Mouse (Mus musculus): ENCODE measurements around the gene Fmnl1. TPM values are rescaled to one million over a fixed set of nuclear protein-coding genes. Genes with fewer than 3 reads are reported as not detected.
"Not testable (repeated sequence)": the region's sequence is repeated elsewhere in the genome, so short reads cannot be mapped to it uniquely, and the experiment has no call there.

The Fmnl1 gene
- polyA plus RNA-seq, 1 experiment from 2014 or later, result 9.2 TPM

DNA sequence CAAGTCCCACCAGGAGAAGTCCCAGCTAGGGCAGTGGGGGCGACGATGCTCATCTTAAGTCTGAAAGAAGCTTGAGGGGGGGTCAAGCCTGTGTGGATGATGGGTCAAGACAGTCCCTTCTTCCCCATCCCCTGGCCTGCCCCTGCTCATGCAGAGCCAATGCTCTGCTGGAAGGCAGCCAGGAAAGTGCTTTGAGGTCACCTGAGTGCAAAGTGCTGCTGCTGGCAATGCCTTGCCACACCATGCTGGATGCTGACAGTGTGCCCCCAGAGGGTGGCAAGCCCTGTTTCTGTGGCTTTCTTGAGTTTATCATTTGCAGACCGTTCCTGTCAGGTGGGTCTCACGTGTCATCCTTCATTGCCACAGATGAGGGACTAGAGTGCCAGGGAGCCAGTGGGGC, 49.1 kb downstream of the Fmnl1 start:
- 76% methylated on average over 4 of the region's 4 CpGs for WGBS
- no peak overlapping the region for H3K27ac ChIP-seq (ENCODE audit: low read depth, low read length)
- H3K9me3 ChIP-seq (ENCODE audit: control insufficient read depth, low read length), result no peaks in the 10 kb centered on the region; the same call in 1 of the 2 replicates
- H3K4me3 ChIP-seq (ENCODE audit: low read depth, low read length), result no peak overlapping the region
- H3K4me2 ChIP-seq (ENCODE audit: low read depth, low read length), result no peak overlapping the region
- H3K9ac ChIP-seq (replicated peaks; ENCODE audit: low read depth, low read length), result no peak overlapping the region
- ATAC-seq (ENCODE audit: low read depth), result no peak
- H3K4me1 ChIP-seq (ENCODE audit: control insufficient read depth, insufficient read depth, low read length), result peaks cover 6% of the 10 kb centered on the region; the same call in 1 of the 2 replicates
- no peaks in the 10 kb centered on the region for H3K27me3 ChIP-seq (ENCODE audit: control insufficient read depth, insufficient read depth, low read length)
- H3K36me3 ChIP-seq (ENCODE audit: control insufficient read depth, insufficient read depth, low read length), result peaks cover 13% of the 10 kb centered on the region

GRCm38 (mm10) chr11:103221437-103221836, 50.5 kb downstream of the Fmnl1 start:
- Histone ChIP-seq H3K4me2 (ENCODE audit: low read depth, low read length) (no peak overlapping the region), H3K27me3 (ENCODE audit: control insufficient read depth, insufficient read depth, low read length) (no peaks in the 10 kb centered on the region), H3K4me1 (ENCODE audit: control insufficient read depth, insufficient read depth, low read length) (peaks cover 6% of the 10 kb centered on the region; the same call in 1 of the 2 replicates), H3K4me3 (ENCODE audit: low read depth, low read length) (no peak overlapping the region), H3K9me3 (ENCODE audit: control insufficient read depth, low read length) (no peaks in the 10 kb centered on the region; the same call in 1 of the 2 replicates), H3K9ac (replicated peaks; ENCODE audit: low read depth, low read length) (no peak overlapping the region), H3K36me3 (ENCODE audit: control insufficient read depth, insufficient read depth, low read length) (peaks cover 20% of the 10 kb centered on the region), H3K27ac (ENCODE audit: low read depth, low read length) (no peak overlapping the region)
- WGBS, result 92% methylated on average over 6 of the region's 6 CpGs
- no peak for ATAC-seq (ENCODE audit: low read depth)

DNA sequence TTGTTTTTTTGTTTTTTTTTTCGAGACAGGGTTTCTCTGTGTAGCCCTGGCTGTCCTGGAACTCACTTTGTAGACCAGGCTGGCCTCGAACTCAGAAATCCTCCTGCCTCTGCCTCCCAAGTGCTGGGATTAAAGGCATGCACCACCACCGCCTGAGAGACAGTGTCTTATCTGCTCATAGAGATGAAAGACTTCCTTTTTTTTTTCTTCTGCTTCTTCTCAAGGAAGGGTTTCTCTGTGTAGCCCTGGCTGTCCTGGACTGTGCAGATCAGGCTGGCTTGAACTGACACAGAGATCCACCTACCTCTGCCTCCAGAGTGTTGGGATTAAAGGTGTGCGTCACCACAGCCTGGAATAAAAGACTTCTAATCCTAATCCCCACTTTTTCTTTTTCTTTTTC, 51.8 kb downstream of the Fmnl1 start:
- H3K27ac ChIP-seq (ENCODE audit: low read depth, low read length); H3K4me3 ChIP-seq (ENCODE audit: low read depth, low read length); H3K4me1 ChIP-seq (ENCODE audit: control insufficient read depth, insufficient read depth, low read length); H3K27me3 ChIP-seq (ENCODE audit: control insufficient read depth, insufficient read depth, low read length); H3K9me3 ChIP-seq (ENCODE audit: control insufficient read depth, low read length); ATAC-seq (ENCODE audit: low read depth); H3K4me2 ChIP-seq (ENCODE audit: low read depth, low read length); H3K9ac ChIP-seq (replicated peaks; ENCODE audit: low read depth, low read length): not testable (repeated sequence)
- H3K36me3 ChIP-seq (ENCODE audit: control insufficient read depth, insufficient read depth, low read length), result peaks cover 33% of the 10 kb centered on the region
- 95% methylated on average over 4 of the region's 4 CpGs for WGBS

DNA sequence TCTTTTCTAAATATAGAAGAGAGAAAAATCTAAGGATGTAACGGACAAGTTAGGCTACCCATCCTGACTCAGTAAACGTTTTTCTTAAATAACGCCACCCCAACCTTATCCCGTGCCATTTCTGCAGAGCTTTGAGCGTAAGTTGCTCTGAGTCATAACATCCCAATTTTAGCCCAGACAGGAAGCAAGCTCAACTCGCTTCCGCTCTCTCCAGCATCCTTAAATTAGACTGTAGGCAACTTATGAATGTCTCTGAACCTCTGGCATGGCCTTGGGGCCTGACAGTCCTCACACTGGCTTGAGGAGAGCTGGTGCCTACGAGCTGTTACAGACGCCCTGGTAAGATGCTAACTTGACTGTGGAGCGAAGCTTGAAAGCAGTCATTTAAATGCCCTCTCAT, 52.5 kb downstream of the Fmnl1 start:
- H3K4me1 ChIP-seq (ENCODE audit: control insufficient read depth, insufficient read depth, low read length), result peaks cover 3% of the 10 kb centered on the region; the same call in 1 of the 2 replicates
- ATAC-seq (ENCODE audit: low read depth), result no peak
- no peaks in the 10 kb centered on the region for H3K27me3 ChIP-seq (ENCODE audit: control insufficient read depth, insufficient read depth, low read length)
- H3K36me3 ChIP-seq (ENCODE audit: control insufficient read depth, insufficient read depth, low read length), result peaks cover 34% of the 10 kb centered on the region
- H3K4me3 ChIP-seq (ENCODE audit: low read depth, low read length), result no peak overlapping the region
- no peak overlapping the region for H3K4me2 ChIP-seq (ENCODE audit: low read depth, low read length)
- no peak overlapping the region for H3K9ac ChIP-seq (replicated peaks; ENCODE audit: low read depth, low read length)
- no peak overlapping the region for H3K27ac ChIP-seq (ENCODE audit: low read depth, low read length)
- WGBS, result 88% methylated on average over 10 of the region's 10 CpGs
- H3K9me3 ChIP-seq (ENCODE audit: control insufficient read depth, low read length), result no peaks in the 10 kb centered on the region

DNA sequence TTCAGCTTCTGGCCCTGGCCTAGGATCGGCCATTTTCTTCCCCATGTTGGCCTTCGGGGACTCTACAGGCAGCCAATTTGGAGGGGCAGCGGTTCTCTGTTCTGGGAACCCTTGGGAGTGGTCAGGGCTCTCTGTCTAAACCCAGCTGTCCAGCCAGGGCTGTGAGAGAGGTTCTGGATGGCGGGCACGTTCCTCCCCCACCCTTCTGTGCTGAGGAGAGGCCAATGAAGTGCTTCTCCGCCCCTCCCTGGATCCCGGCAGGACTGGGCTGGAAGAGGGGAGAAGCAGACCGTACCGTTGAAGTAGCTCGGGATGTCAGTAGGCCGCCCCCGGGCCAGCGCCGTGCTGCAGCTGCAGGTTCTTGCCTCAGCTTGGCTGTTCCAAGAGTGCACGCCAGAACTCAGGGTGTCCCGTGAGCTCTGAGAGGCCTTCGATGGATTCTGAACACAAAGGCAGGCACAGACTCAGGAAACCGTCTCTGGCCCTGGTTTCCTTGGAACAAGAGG, 53.1 kb downstream of the Fmnl1 start:
- Histone ChIP-seq H3K4me2 (ENCODE audit: low read depth, low read length) (no peak overlapping the region), H3K9ac (replicated peaks; ENCODE audit: low read depth, low read length) (no peak overlapping the region), H3K36me3 (ENCODE audit: control insufficient read depth, insufficient read depth, low read length) (peaks cover 34% of the 10 kb centered on the region), H3K4me3 (ENCODE audit: low read depth, low read length) (no peak overlapping the region), H3K9me3 (ENCODE audit: control insufficient read depth, low read length) (no peaks in the 10 kb centered on the region), H3K27ac (ENCODE audit: low read depth, low read length) (no peak overlapping the region), H3K4me1 (ENCODE audit: control insufficient read depth, insufficient read depth, low read length) (no peaks in the 10 kb centered on the region), H3K27me3 (ENCODE audit: control insufficient read depth, insufficient read depth, low read length) (no peaks in the 10 kb centered on the region)
- 67% methylated on average over 18 of the region's 18 CpGs for WGBS
- no peak for ATAC-seq (ENCODE audit: low read depth)

GRCm38 (mm10) chr11:103229608-103230007, 58.7 kb downstream of the Fmnl1 start:
- 96% methylated on average over 2 of the region's 2 CpGs for WGBS
- Histone ChIP-seq H3K9me3 (ENCODE audit: control insufficient read depth, low read length) (no peaks in the 10 kb centered on the region), H3K9ac (replicated peaks; ENCODE audit: low read depth, low read length) (no peak overlapping the region), H3K4me3 (ENCODE audit: low read depth, low read length) (no peak overlapping the region), H3K36me3 (ENCODE audit: control insufficient read depth, insufficient read depth, low read length) (peaks cover 37% of the 10 kb centered on the region), H3K27me3 (ENCODE audit: control insufficient read depth, insufficient read depth, low read length) (no peaks in the 10 kb centered on the region), H3K27ac (ENCODE audit: low read depth, low read length) (no peak overlapping the region), H3K4me2 (ENCODE audit: low read depth, low read length) (no peak overlapping the region), H3K4me1 (ENCODE audit: control insufficient read depth, insufficient read depth, low read length) (no peaks in the 10 kb centered on the region)
- ATAC-seq (ENCODE audit: low read depth), result no peak

- H3K27ac ChIP-seq (ENCODE audit: low read depth, low read length), result no peak overlapping the region
- no peak overlapping the region for H3K4me3 ChIP-seq (ENCODE audit: low read depth, low read length)
- no peak overlapping the region for H3K9ac ChIP-seq (replicated peaks; ENCODE audit: low read depth, low read length)
- H3K27me3 ChIP-seq (ENCODE audit: control insufficient read depth, insufficient read depth, low read length), result no peaks in the 10 kb centered on the region
- no peaks in the 10 kb centered on the region for H3K4me1 ChIP-seq (ENCODE audit: control insufficient read depth, insufficient read depth, low read length)
- 90% methylated on average over 19 of the region's 19 CpGs for WGBS
- no peak for ATAC-seq (ENCODE audit: low read depth)
- H3K9me3 ChIP-seq (ENCODE audit: control insufficient read depth, low read length), result no peaks in the 10 kb centered on the region
- peaks cover 30% of the 10 kb centered on the region for H3K36me3 ChIP-seq (ENCODE audit: control insufficient read depth, insufficient read depth, low read length)
- no peak overlapping the region for H3K4me2 ChIP-seq (ENCODE audit: low read depth, low read length)
Observed at GRCm38 (mm10) chr11:103230626-103231025, 59.7 kb downstream of the Fmnl1 start.

GRCm38 (mm10) chr11:103231367-103231766, 60.5 kb downstream of the Fmnl1 start:
- H3K27me3 ChIP-seq (ENCODE audit: control insufficient read depth, insufficient read depth, low read length), result no peaks in the 10 kb centered on the region
- no peak overlapping the region for H3K4me2 ChIP-seq (ENCODE audit: low read depth, low read length)
- H3K27ac ChIP-seq (ENCODE audit: low read depth, low read length), result no peak overlapping the region
- H3K9me3 ChIP-seq (ENCODE audit: control insufficient read depth, low read length), result no peaks in the 10 kb centered on the region
- no peaks in the 10 kb centered on the region for H3K4me1 ChIP-seq (ENCODE audit: control insufficient read depth, insufficient read depth, low read length)
- no peak for ATAC-seq (ENCODE audit: low read depth)
- no peak overlapping the region for H3K4me3 ChIP-seq (ENCODE audit: low read depth, low read length)
- H3K9ac ChIP-seq (replicated peaks; ENCODE audit: low read depth, low read length), result no peak overlapping the region
- 97% methylated on average over 7 of the region's 7 CpGs for WGBS
- H3K36me3 ChIP-seq (ENCODE audit: control insufficient read depth, insufficient read depth, low read length), result peaks cover 28% of the 10 kb centered on the region

- 36% methylated on average over 7 of the region's 7 CpGs for WGBS
- Histone ChIP-seq H3K4me2 (ENCODE audit: low read depth, low read length) (no peak overlapping the region), H3K9ac (replicated peaks; ENCODE audit: low read depth, low read length) (no peak overlapping the region), H3K27me3 (ENCODE audit: control insufficient read depth, insufficient read depth, low read length) (no peaks in the 10 kb centered on the region), H3K4me3 (ENCODE audit: low read depth, low read length) (no peak overlapping the region), H3K36me3 (ENCODE audit: control insufficient read depth, insufficient read depth, low read length) (peaks cover 14% of the 10 kb centered on the region), H3K9me3 (ENCODE audit: control insufficient read depth, low read length) (no peaks in the 10 kb centered on the region), H3K4me1 (ENCODE audit: control insufficient read depth, insufficient read depth, low read length) (no peaks in the 10 kb centered on the region), H3K27ac (ENCODE audit: low read depth, low read length) (no peak overlapping the region)
- ATAC-seq (ENCODE audit: low read depth), result no peak
Observed at GRCm38 (mm10) chr11:103232966-103233365, 62.1 kb downstream of the Fmnl1 start.

All from neural tube, embryonic 14.5 days (tissue).